Mouse (Mus musculus): ENCODE data around the gene Klrg1.

GRCm38 (mm10) chr6:122250033-122250432 is 32.6 kb downstream of the Klrg1 start:
- no peak for TF ChIP-seq CTCF (IDR thresholded peaks at IDR 0.05; ENCODE audit: low read depth)
- no peak for TF ChIP-seq EP300 (IDR thresholded peaks at IDR 0.05; ENCODE audit: low read depth)

Measured in liver, postnatal 0 days (tissue).